Mouse (Mus musculus) natural killer cell, adult 2 months (primary cell): ENCODE measurements around the gene 4921524J17Rik.

Source experiments
- DNase-seq, 2 experiments: peaks; one replicate each; pipeline ENCODE4 v3.0.0; 2022; ENCODE audit warnings: low spot score in 2 of 2

The 4921524J17Rik gene

DNA sequence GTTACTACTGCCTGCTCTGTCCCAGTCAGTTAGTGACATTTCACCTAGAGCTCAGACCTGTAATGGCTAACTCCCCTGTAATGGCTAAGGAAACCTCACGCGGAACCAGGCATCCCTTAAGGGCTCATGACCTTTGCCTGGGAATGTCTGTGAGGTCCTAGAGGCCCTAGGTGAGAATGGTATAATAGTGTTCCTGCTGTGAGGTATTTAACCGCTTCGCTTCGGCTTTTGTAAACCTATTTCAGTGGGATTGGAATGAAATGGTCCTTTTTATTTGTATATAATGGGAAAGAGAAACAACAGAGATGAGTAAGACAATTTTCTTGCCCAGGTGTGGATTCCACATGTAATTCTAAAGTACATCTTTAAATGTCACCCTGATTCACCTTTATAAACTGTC lies 8.9 kb upstream of the 4921524J17Rik start:
- no peak for DNase-seq

DNA sequence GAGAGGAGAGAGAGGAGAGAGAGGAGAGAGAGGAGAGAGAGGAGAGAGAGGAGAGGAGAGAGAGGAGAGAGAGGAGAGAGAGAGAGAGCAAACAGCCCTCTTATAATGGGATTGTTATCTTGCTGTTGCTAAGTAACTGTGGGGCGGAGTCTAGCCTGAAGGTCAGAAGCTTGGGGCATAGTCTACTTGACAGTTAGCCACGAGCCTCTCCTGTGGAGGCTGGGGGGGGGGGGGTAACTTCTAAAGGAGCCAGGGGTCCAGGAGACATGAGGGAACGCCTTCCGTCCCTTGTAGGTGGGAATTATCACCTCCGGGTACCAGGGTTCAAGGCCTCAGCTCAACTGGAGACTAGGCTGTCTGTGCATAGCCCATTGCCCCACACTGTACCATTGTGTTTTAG lies 3.1 kb upstream of the 4921524J17Rik start:
- DNase-seq, result no peak

- no peak for DNase-seq
These were observed 2.2 kb upstream of the 4921524J17Rik start for GRCm38 (mm10) chr8:85434817-85435216.

- DNase-seq, result no peak
These were observed 372 bp upstream of the 4921524J17Rik start for GRCm38 (mm10) chr8:85433017-85433393.

GRCm38 (mm10) chr8:85431281-85432167 lies 1.1 kb downstream of the 4921524J17Rik start:
- no peak for DNase-seq

DNA sequence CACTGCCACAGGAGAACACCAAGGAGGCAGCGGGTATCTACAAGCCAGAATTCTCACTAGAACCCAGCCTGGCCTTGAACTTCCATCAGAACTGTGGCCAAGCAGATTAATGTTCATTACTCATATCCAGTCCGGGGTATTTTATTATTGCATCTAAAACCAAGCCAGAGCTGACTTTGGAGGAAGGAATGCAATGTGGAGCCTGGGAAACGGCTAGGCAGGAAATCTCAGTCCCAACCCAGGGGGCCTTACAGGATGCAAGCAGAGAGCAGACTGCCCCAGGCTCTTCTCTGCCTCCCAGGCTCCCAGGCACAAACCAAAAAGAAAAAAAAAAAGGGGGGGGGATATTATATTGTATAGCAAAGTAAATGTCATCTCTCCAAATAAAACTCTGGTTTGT lies 1.8 kb downstream of the 4921524J17Rik start:
- no peak for DNase-seq

- DNase-seq, result no peak
These were observed 3.4 kb downstream of the 4921524J17Rik start for GRCm38 (mm10) chr8:85429219-85429618.

DNA sequence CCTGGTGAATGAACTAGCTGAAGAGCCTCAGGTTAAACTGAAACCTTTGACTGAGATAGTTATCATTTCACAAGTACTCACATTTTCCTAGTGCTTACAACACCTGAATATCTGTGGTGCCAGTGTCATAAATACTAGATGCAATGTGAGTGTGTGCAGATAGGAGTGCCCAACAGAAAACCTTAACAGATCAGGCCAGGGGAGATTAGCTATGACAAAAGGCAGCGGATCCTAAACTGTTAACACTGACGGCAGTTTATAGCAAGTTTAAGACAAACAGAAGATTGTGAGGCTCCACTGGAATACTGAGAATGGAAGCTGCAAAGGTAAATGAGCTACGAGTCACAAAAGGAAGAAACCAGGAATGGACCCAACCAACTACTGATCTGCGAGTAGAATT lies 5.6 kb downstream of the 4921524J17Rik start:
- DNase-seq, result no peak

GRCm38 (mm10) chr8:85421329-85421728 lies 11.3 kb downstream of the 4921524J17Rik start:
- DNase-seq, result no peak

DNA sequence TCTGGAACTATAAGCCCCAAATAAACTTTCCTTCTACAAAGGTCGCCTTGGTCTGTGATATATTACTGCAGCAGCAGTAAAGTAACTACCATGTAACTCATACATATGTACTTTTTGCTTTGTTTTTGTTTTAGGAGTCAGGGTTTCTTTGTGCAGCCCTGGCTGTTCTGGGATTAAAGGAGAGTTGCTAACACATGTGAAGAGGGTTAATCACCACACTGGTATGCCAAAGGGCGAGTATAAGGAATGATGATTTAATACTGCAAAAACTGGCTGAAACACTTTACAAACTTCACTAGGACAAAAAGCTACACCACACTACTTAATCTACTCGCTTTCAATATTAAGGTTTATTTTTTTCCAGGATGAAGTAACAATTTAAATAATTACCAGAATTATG lies 24.1 kb downstream of the 4921524J17Rik start:
- DNase-seq, result no peak

DNA sequence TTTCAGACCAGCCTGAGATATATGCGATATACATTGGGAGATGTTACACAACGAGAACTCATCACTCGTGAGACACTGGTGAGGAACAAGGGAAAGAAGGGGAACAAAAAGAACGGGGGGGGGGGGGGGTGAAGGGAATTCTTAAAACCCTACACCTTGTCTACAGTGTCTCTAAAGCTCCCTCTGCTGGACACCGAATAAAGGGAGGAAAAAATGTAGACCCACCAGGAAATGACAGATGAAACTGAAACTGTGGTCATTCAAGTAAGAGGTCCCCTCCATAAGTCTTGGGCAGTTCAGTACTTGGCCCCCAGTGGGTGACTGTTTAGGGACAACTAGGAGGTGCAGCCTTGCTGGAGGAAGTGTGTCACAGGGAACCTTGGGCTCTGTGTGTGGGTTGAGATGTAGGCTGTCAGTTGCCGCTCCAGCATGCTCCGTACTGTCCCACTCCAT lies 24.6 kb downstream of the 4921524J17Rik start:
- DNase-seq, result peak; percentile 43 to 44

DNA sequence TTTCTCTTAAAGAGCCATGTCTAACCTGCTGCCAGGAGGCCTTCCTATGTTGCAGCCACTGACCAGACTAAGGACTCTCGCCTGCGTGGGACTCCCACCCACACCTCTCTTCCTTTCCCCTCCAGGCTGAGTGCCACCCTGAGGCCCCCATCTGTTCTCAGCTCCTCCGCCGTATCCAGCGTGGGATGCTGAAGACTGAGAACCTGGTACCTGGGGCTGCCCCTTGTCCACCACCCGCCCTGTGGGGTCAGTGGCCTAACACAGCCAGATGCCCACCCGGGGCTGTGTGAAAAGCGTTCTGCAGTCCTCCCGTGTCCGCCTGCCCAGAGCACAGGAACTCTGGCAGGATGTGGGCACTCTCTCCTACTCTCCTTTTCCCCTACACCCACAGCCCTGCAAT lies 26.7 kb downstream of the 4921524J17Rik start:
- no peak for DNase-seq

DNA sequence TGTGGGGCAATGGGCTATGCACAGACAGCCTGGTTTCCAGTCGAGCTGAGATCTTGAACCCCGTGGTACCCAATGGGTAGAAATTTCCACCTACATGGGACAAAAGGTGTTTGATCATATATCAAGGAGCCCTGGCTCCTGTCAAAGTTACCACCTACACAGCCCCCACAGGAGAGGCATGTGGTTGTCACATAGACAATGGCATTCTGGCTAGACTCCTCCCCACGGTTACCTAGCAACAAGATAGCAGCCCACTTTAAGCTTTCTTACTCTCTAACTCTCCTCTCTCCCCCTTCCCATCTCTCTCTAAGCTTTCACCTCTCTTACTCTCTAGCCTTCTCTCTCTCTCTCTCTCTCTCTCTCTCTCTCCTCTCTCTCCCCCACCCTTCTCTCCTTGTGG lies 27.2 kb downstream of the 4921524J17Rik start:
- DNase-seq, result no peak

GRCm38 (mm10) chr8:85398548-85398947 lies 34.1 kb downstream of the 4921524J17Rik start:
- DNase-seq, result no peak

DNA sequence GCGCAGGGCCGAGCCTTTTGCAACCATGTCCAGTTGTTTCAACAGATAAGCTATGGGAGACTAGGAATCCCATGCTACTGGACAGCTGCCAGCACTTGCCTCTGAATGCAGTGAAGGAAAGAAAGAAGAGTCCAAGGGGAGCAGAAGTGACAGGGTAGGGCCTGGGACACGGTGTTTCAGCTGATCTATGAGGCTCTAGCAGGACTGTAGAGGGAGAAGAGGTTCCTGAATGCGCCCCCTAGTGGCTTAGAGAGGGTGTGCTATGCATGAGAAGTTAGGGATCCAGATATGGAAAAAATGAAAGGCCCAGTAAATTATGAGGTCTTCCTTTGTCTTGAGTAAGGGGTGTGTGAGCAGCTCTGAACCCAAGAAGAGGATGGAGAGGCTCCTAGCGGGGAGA lies 35.1 kb downstream of the 4921524J17Rik start:
- peak; percentile 10 to 14 for DNase-seq

- DNase-seq, result no peak
These were observed 36.1 kb downstream of the 4921524J17Rik start for GRCm38 (mm10) chr8:85396432-85397079.

- DNase-seq, result no peak
These were observed 36.8 kb downstream of the 4921524J17Rik start for GRCm38 (mm10) chr8:85395681-85396431.

GRCm38 (mm10) chr8:85395017-85395416 lies 37.6 kb downstream of the 4921524J17Rik start:
- no peak for DNase-seq

- no peak for DNase-seq
These were observed 39.4 kb downstream of the 4921524J17Rik start for GRCm38 (mm10) chr8:85393199-85393598.

- no peak for DNase-seq
These were observed 41.2 kb downstream of the 4921524J17Rik start for GRCm38 (mm10) chr8:85391438-85391837.

GRCm38 (mm10) chr8:85386205-85386604 lies 46.4 kb downstream of the 4921524J17Rik start, which contains the start of gene Mylk3:
TSS of gene Mylk3 (minus strand) at chr8:85386345.
- DNase-seq, result no peak

DNA sequence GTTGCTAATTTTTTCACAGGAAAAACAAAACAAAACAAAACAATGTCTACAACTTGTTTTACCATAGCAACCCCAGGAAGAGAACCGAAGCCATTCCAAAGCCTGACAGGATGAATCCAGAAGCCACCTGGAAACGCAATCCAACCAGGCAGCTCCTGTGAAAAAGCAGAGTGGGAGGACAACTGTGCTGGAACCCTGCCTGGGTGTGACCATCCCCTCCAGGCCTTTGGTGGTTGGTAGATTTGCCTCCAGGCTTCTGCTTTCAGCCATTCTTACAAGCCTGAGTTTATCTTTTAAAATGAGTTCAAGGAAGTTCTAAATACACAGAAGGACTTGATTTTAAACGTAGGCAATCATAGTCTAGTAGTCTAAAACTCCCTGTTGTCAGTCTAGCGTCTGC lies 50.7 kb downstream of the 4921524J17Rik start:
- no peak for DNase-seq
